Comparison of ENCODE assay signal across 9 mouse cellular contexts in genomic region chr1:36588476-36589450, GRCm38 (mm10). TPM values are rescaled to one million over a fixed set of nuclear protein-coding genes. Genes with fewer than 3 reads are reported as not detected.
DNase-seq lines count a peak whose midpoint lies in the region; ATAC-seq and TF ChIP-seq lines count a peak whose summit lies in the region.
"Had no signal": no experiment of that assay in that cellular context is flagged by ENCODE, and none has a peak within 500 bp of the region (broad histone marks: within the 10 kb centered on the region; RNA-seq: fewer than 3 reads in every experiment).

No protein-coding gene starts in this region.

- DNase-seq in adrenal gland, postnatal 10 days = peak; percentile 42
- no peak for DNase-seq in adrenal gland, adult 8-10 months
- peak; percentile 32 for DNase-seq in brain, embryonic 14.5 days (ENCODE audit: low read depth)
- DNase-seq in heart, adult 8-10 months (ENCODE audit: low spot score) = peak; percentile 57
- DNase-seq in layer of hippocampus, postnatal 10 days (ENCODE audit: low spot score in 2 of 2) = no peak
- DNase-seq in right cerebral cortex, postnatal 10 days (ENCODE audit: low spot score in 2 of 2) = no peak

- H3K9me3 ChIP-seq in kidney, embryonic 15.5 days (replicated peaks) = no peaks in the 10 kb centered on the region
- no peaks in the 10 kb centered on the region for H3K9me3 ChIP-seq in neural tube, embryonic 14.5 days (ENCODE audit: control insufficient read depth, low read length)
- H3K9me3 ChIP-seq: megakaryocyte, embryonic 14.5 days had no signal

- H3K36me3 ChIP-seq in kidney, embryonic 15.5 days = no peaks in the 10 kb centered on the region
- H3K36me3 ChIP-seq in neural tube, embryonic 14.5 days (ENCODE audit: control insufficient read depth, insufficient read depth, low read length) = no peaks in the 10 kb centered on the region

- ATAC-seq in kidney, embryonic 15.5 days (replicated peaks; ENCODE audit: low FRiP score) = peak; percentile 61
- peak; percentile 62 for ATAC-seq in neural tube, embryonic 14.5 days (ENCODE audit: low read depth)

- no peak for TF ChIP-seq POLR2A in brain, embryonic 14.5 days (IDR thresholded peaks at IDR 0.05; ENCODE audit: borderline replicate concordance, extremely low read depth, insufficient read depth, insufficient read length, poor library complexity, severe bottlenecking)

- 0 out of 2 replicates have a peak overlapping the region, but pooled peaks have one; percentile 5 for H3K9ac ChIP-seq in kidney, embryonic 15.5 days
- H3K9ac ChIP-seq in neural tube, embryonic 14.5 days (replicated peaks; ENCODE audit: low read depth, low read length) = no peak overlapping the region

- no peak for TF ChIP-seq CTCF in brain, embryonic 14.5 days (IDR thresholded peaks at IDR 0.05; ENCODE audit: borderline replicate concordance, extremely low read depth, insufficient read depth, insufficient read length)

- H3K27me3 ChIP-seq in kidney, embryonic 15.5 days = no peaks in the 10 kb centered on the region
- no peaks in the 10 kb centered on the region for H3K27me3 ChIP-seq in neural tube, embryonic 14.5 days (ENCODE audit: control insufficient read depth, insufficient read depth, low read length)

- H3K4me1 ChIP-seq in kidney, embryonic 15.5 days = peaks cover 61% of the 10 kb centered on the region
- no peaks in the 10 kb centered on the region; the same call in 1 of the 2 replicates for H3K4me1 ChIP-seq in neural tube, embryonic 14.5 days (ENCODE audit: control insufficient read depth, insufficient read depth, low read length)

- no peak overlapping the region for H3K4me3 ChIP-seq in kidney, embryonic 15.5 days (replicated peaks)
- no peak overlapping the region for H3K4me3 ChIP-seq in neural tube, embryonic 14.5 days (ENCODE audit: low read depth, low read length)
- H3K4me3 ChIP-seq: megakaryocyte, embryonic 14.5 days had no signal

- peak overlapping the region; percentile 81 for H3K27ac ChIP-seq in kidney, embryonic 15.5 days
- peak overlapping the region; percentile 22; the same call in 1 of the 2 replicates for H3K27ac ChIP-seq in neural tube, embryonic 14.5 days (ENCODE audit: low read depth, low read length)

- H3K4me2 ChIP-seq in kidney, embryonic 15.5 days = no peak overlapping the region
- no peak overlapping the region for H3K4me2 ChIP-seq in neural tube, embryonic 14.5 days (ENCODE audit: low read depth, low read length)

- 62% methylated on average over 13 of the region's 13 CpGs for WGBS in kidney, embryonic 15.5 days
- 64% methylated on average over 13 of the region's 13 CpGs for WGBS in neural tube, embryonic 14.5 days

RNA-seq across cellular contexts. Expression of gene Sema4c, which starts 30.6 kb away (rescaled TPM):
- 10 to 100 TPM; 27.3 to 28.9 TPM for total RNA-seq in adrenal gland, postnatal 10 days (2021)
- 10 to 100 TPM; 16.6 to 28.0 (median 23.4) TPM for total RNA-seq in adrenal gland, adult 8-10 months (2022)
- 64.2 and 66.1 TPM in 2 replicates for polyA plus RNA-seq in brain, embryonic 14.5 days (2012; rRNA removed)
- 10 to 100 TPM; 10.8 to 13.4 (median 11.2) TPM for total RNA-seq in heart, adult 8-10 months (2022)
- 19.3 and 23.3 TPM in 2 replicates for polyA plus RNA-seq in kidney, embryonic 15.5 days (2015; fragmentation: Nextera tagmentation; extraction: Ambion mirVana)
- 4.0 and 5.2 TPM in 2 replicates for polyA plus RNA-seq in neural tube, embryonic 14.5 days (2014; fragmentation: Nextera tagmentation; extraction: Ambion mirVana)
- 10 to 100 TPM; 21.6 to 24.6 TPM for total RNA-seq in layer of hippocampus, postnatal 10 days (2021)

RNA-seq across cellular contexts. Expression of gene Ankrd39, which starts 41.5 kb away (rescaled TPM):
- total RNA-seq in adrenal gland, postnatal 10 days (2021) = 10 to 100 TPM; 12.9 to 21.6 TPM
- total RNA-seq in adrenal gland, adult 8-10 months (2022) = 10 to 100 TPM; 15.4 to 26.8 (median 18.7) TPM
- 20.7 and 24.1 TPM in 2 replicates for polyA plus RNA-seq in brain, embryonic 14.5 days (2012; rRNA removed)
- 1 to 10 TPM; 5.4 to 8.2 (median 7.1) TPM for total RNA-seq in heart, adult 8-10 months (2022)
- polyA plus RNA-seq in kidney, embryonic 15.5 days (2015; fragmentation: Nextera tagmentation; extraction: Ambion mirVana) = 26.2 and 26.3 TPM in 2 replicates
- 26.6 and 34.5 TPM in 2 replicates for polyA plus RNA-seq in neural tube, embryonic 14.5 days (2014; fragmentation: Nextera tagmentation; extraction: Ambion mirVana)
- 10 to 100 TPM; 10.9 to 15.9 TPM for total RNA-seq in layer of hippocampus, postnatal 10 days (2021)

RNA-seq across cellular contexts. Expression of gene Gm42417, which starts 49.5 kb away (rescaled TPM):
- 10 to 100 TPM; 10.2 to 32.9 TPM for total RNA-seq in adrenal gland, postnatal 10 days (2021)
- total RNA-seq in adrenal gland, adult 8-10 months (2022) = not detected
- polyA plus RNA-seq in brain, embryonic 14.5 days (2012; rRNA removed) = 0.07 and 0.08 TPM in 2 replicates
- 100 to 1,000 TPM; 132 to 332 (median 244) TPM for total RNA-seq in heart, adult 8-10 months (2022)
- 0.32 and 0.75 TPM in 2 replicates for polyA plus RNA-seq in kidney, embryonic 15.5 days (2015; fragmentation: Nextera tagmentation; extraction: Ambion mirVana)
- polyA plus RNA-seq in neural tube, embryonic 14.5 days (2014; fragmentation: Nextera tagmentation; extraction: Ambion mirVana) = 0.32 and 0.62 TPM in 2 replicates
- under 1 TPM in 1 of 2 experiments, not detected in 1; 0.18 TPM for total RNA-seq in layer of hippocampus, postnatal 10 days (2021)

RNA-seq across cellular contexts. Expression of gene Ankrd23, which starts 52.1 kb away (rescaled TPM):
- 10 to 100 TPM; 22.5 to 73.8 TPM for total RNA-seq in adrenal gland, postnatal 10 days (2021)
- total RNA-seq in adrenal gland, adult 8-10 months (2022) = 10 to 100 TPM in 2 of 4 experiments, 1 to 10 TPM in 2; 6.8 to 18.1 (median 11.3) TPM
- polyA plus RNA-seq in brain, embryonic 14.5 days (2012; rRNA removed) = 18.1 and 19.8 TPM in 2 replicates
- total RNA-seq in heart, adult 8-10 months (2022) = 100 to 1,000 TPM; 251 to 540 (median 405) TPM
- polyA plus RNA-seq in kidney, embryonic 15.5 days (2015; fragmentation: Nextera tagmentation; extraction: Ambion mirVana) = 21.8 and 22.1 TPM in 2 replicates
- polyA plus RNA-seq in neural tube, embryonic 14.5 days (2014; fragmentation: Nextera tagmentation; extraction: Ambion mirVana) = 13.0 and 14.9 TPM in 2 replicates
- 1 to 10 TPM; 4.9 to 5.0 TPM for total RNA-seq in layer of hippocampus, postnatal 10 days (2021)

Comparison
In these comparisons a context has a peak if more than half of its experiments do, and no peak if none do; other contexts are left out.
1. DNase-seq: peak in adrenal gland, postnatal 10 days (single experiment), brain, embryonic 14.5 days (single experiment) and heart, adult 8-10 months (single experiment); none in adrenal gland, adult 8-10 months (single experiment), layer of hippocampus, postnatal 10 days (0 of 2) and right cerebral cortex, postnatal 10 days (0 of 2).
2. RNA of gene Gm42417, which starts 49.5 kb away (total RNA-seq): 132 to 332 TPM in heart, adult 8-10 months and 10.2 to 32.9 TPM in adrenal gland, postnatal 10 days; 0.18 TPM in layer of hippocampus, postnatal 10 days and not detected in adrenal gland, adult 8-10 months; every median in the first group is over 4 times any median in the second.